Mouse (Mus musculus) lung, postnatal 0 days (tissue): ENCODE results near the gene Rbpj. TPM values are rescaled to one million over a fixed set of nuclear protein-coding genes. Genes with fewer than 3 reads are reported as not detected.
A peak's percentile ranks its signal among the peaks of the same experiment; 100 is the strongest.

Source experiments
- ATAC-seq: fragments of 200-750 bp; cut with Nextera tagmentation; 2 replicates; pipeline ENCODE4 v1.8.0; 2017; ENCODE audit warnings: moderate library complexity
- DNase-seq: peaks from one replicate; pipeline ENCODE4 v3.0.0-alpha.2; 2016; ENCODE audit warnings: low spot score
- H3K27ac ChIP-seq: fragments of 300-500 bp; sonication (generic); 2 replicates; pipeline ENCODE4 v1.5.1; 2014; ENCODE audit warnings: antibody characterized with exemption, mild to moderate bottlenecking, low read length, mixed read lengths
- H3K27me3 ChIP-seq: fragments of 300-500 bp; sonication (generic); replicated peaks from 2 replicates; pipeline ENCODE4 v1.6.1; 2014; ENCODE audit warnings: low read length, mixed read lengths; ENCODE audit not compliant: insufficient read depth
- H3K36me3 ChIP-seq: fragments of 300-500 bp; sonication (generic); 2 replicates; pipeline ENCODE4 v1.6.1; 2014; ENCODE audit warnings: low read length, mixed read lengths; ENCODE audit not compliant: insufficient read depth
- H3K4me1 ChIP-seq: fragments of 300-500 bp; sonication (generic); 2 replicates; pipeline ENCODE4 v1.6.1; 2014; ENCODE audit warnings: antibody characterized with exemption, low read depth, low read length, mixed read lengths; ENCODE audit not compliant: insufficient read depth
- H3K4me2 ChIP-seq: fragments of 300-500 bp; sonication (generic); replicated peaks from 2 replicates; pipeline ENCODE4 v1.6.1; 2014; ENCODE audit warnings: low read depth, mild to moderate bottlenecking, low read length, moderate library complexity, mixed read lengths
- H3K4me3 ChIP-seq: fragments of 300-500 bp; sonication (generic); 2 replicates; pipeline ENCODE4 v1.5.1; 2014; ENCODE audit warnings: low read depth, low read length
- H3K9ac ChIP-seq: fragments of 300-500 bp; sonication (generic); replicated peaks from 2 replicates; pipeline ENCODE4 v1.6.1; 2014; ENCODE audit warnings: low read depth, mild to moderate bottlenecking
- H3K9me3 ChIP-seq: fragments of 300-500 bp; sonication (generic); 2 replicates; pipeline ENCODE4 v1.6.1; 2016; ENCODE audit warnings: low read length, mixed read lengths
- CTCF ChIP-seq: IDR thresholded peaks from 2 replicates; pipeline ENCODE4 v1.5.1; 2016; ENCODE audit warnings: antibody characterized with exemption, mild to moderate bottlenecking
- EP300 ChIP-seq: IDR thresholded peaks from 2 replicates; pipeline ENCODE4 v1.6.1; 2016; ENCODE audit warnings: antibody characterized with exemption, mild to moderate bottlenecking, control low read depth
- WGBS: fragments of 180-500 bp; shearing (Covaris S2); extraction: QIAGEN DNeasy Blood & Tissue Kit; methylation state at CpG from one replicate; pipeline ENCODE4 v1.1.7; 2014; 5-methylcytosine and 5-hydroxymethylcytosine counted together
- polyA plus RNA-seq: library from polyadenylated mRNA; unstranded; fragments of >200 nt; fragmentation: Nextera tagmentation; extraction: Ambion mirVana; gene quantifications from 2 replicates; pipeline ENCODE4 v1.2.1, GENCODE M21; 2015

Gene Rbpj
- polyA plus RNA-seq, 1 experiment from 2014 or later = 22.7 TPM

- no peaks in the 10 kb centered on the region for H3K36me3 ChIP-seq
- H3K4me3 ChIP-seq = no peak overlapping the region
- H3K9me3 ChIP-seq = no peaks in the 10 kb centered on the region
- H3K9ac ChIP-seq = no peak overlapping the region
- no peaks in the 10 kb centered on the region for H3K27me3 ChIP-seq
- H3K4me2 ChIP-seq = no peak overlapping the region
- no peak for ATAC-seq
- H3K27ac ChIP-seq = no peak overlapping the region
- WGBS = 27% methylated on average over 2 of the region's 3 CpGs
- TF ChIP-seq CTCF = no peak
- TF ChIP-seq EP300 = no peak
- DNase-seq = no peak
- no peaks in the 10 kb centered on the region for H3K4me1 ChIP-seq
Observed at GRCm38 (mm10) chr5:53503261-53503660, 37.3 kb downstream of the Rbpj start.

GRCm38 (mm10) chr5:53505751-53506150, 39.8 kb downstream of the Rbpj start:
- no peaks in the 10 kb centered on the region for H3K9me3 ChIP-seq
- no peak overlapping the region for H3K27ac ChIP-seq
- no peaks in the 10 kb centered on the region for H3K4me1 ChIP-seq
- DNase-seq (no peak), ATAC-seq (no peak)
- WGBS = 85% methylated on average over 6 of the region's 6 CpGs
- H3K36me3 ChIP-seq = no peaks in the 10 kb centered on the region
- H3K4me3 ChIP-seq = no peak overlapping the region
- TF ChIP-seq CTCF (no peak), EP300 (no peak)
- H3K27me3 ChIP-seq = no peaks in the 10 kb centered on the region
- no peak overlapping the region for H3K4me2 ChIP-seq
- no peak overlapping the region for H3K9ac ChIP-seq

- H3K4me2 ChIP-seq = no peak overlapping the region
- H3K9ac ChIP-seq = no peak overlapping the region
- no peaks in the 10 kb centered on the region for H3K36me3 ChIP-seq
- DNase-seq (no peak), ATAC-seq (no peak)
- 65% methylated on average over 5 of the region's 5 CpGs for WGBS
- no peaks in the 10 kb centered on the region for H3K4me1 ChIP-seq
- no peak overlapping the region for H3K4me3 ChIP-seq
- H3K27ac ChIP-seq = no peak overlapping the region
- TF ChIP-seq EP300 = no peak
- no peak for TF ChIP-seq CTCF
- H3K27me3 ChIP-seq = no peaks in the 10 kb centered on the region
- H3K9me3 ChIP-seq = no peaks in the 10 kb centered on the region
Observed at GRCm38 (mm10) chr5:53507371-53507770, 41.4 kb downstream of the Rbpj start.

GRCm38 (mm10) chr5:53509465-53509864, 43.5 kb downstream of the Rbpj start:
- Histone ChIP-seq H3K36me3 (no peaks in the 10 kb centered on the region), H3K4me2 (no peak overlapping the region), H3K9ac (no peak overlapping the region), H3K9me3 (no peaks in the 10 kb centered on the region), H3K4me3 (no peak overlapping the region), H3K27me3 (no peaks in the 10 kb centered on the region), H3K4me1 (no peaks in the 10 kb centered on the region), H3K27ac (no peak overlapping the region)
- DNase-seq (peak; percentile 38), ATAC-seq (peak; percentile 40)
- TF ChIP-seq EP300 (no peak), CTCF (no peak)
- 64% methylated on average over 10 of the region's 10 CpGs for WGBS

- no peak overlapping the region for H3K4me3 ChIP-seq
- no peak for DNase-seq
- no peaks in the 10 kb centered on the region for H3K27me3 ChIP-seq
- TF ChIP-seq EP300 (no peak), CTCF (no peak)
- no peak overlapping the region for H3K9ac ChIP-seq
- no peaks in the 10 kb centered on the region for H3K36me3 ChIP-seq
- H3K9me3 ChIP-seq = no peaks in the 10 kb centered on the region
- ATAC-seq = no peak
- H3K4me2 ChIP-seq = no peak overlapping the region
- WGBS = 88% methylated on average over 2 of the region's 2 CpGs
- H3K27ac ChIP-seq = no peak overlapping the region
- no peaks in the 10 kb centered on the region for H3K4me1 ChIP-seq
Observed at GRCm38 (mm10) chr5:53509927-53510326, 44.0 kb downstream of the Rbpj start.

- H3K4me3 ChIP-seq = no peak overlapping the region
- no peaks in the 10 kb centered on the region for H3K4me1 ChIP-seq
- H3K27ac ChIP-seq = no peak overlapping the region
- no peaks in the 10 kb centered on the region for H3K27me3 ChIP-seq
- peak; percentile 75 for DNase-seq
- no peaks in the 10 kb centered on the region for H3K9me3 ChIP-seq
- TF ChIP-seq CTCF (no peak), EP300 (peak; percentile 39)
- H3K9ac ChIP-seq = no peak overlapping the region
- 63% methylated on average over 4 of the region's 4 CpGs for whole genome bisulfite sequencing
- no peak overlapping the region for H3K4me2 ChIP-seq
- H3K36me3 ChIP-seq = no peaks in the 10 kb centered on the region
- peak; percentile 77 for ATAC-seq
Observed at GRCm38 (mm10) chr5:53511426-53511825, 45.5 kb downstream of the Rbpj start.

GRCm38 (mm10) chr5:53514959-53515612, 49.1 kb downstream of the Rbpj start:
- 54% methylated on average over 4 of the region's 4 CpGs for WGBS
- H3K27ac ChIP-seq = no peak overlapping the region
- H3K9me3 ChIP-seq = no peaks in the 10 kb centered on the region
- H3K4me2 ChIP-seq = no peak overlapping the region
- DNase-seq = peak; percentile 42
- H3K4me3 ChIP-seq = no peak overlapping the region
- H3K27me3 ChIP-seq = no peaks in the 10 kb centered on the region
- no peaks in the 10 kb centered on the region for H3K36me3 ChIP-seq
- ATAC-seq = peak; percentile 57
- H3K9ac ChIP-seq = no peak overlapping the region
- TF ChIP-seq EP300 (no peak), CTCF (no peak)
- no peaks in the 10 kb centered on the region for H3K4me1 ChIP-seq
